Mouse (Mus musculus): ENCODE measurements around the gene Dll3.

DNA sequence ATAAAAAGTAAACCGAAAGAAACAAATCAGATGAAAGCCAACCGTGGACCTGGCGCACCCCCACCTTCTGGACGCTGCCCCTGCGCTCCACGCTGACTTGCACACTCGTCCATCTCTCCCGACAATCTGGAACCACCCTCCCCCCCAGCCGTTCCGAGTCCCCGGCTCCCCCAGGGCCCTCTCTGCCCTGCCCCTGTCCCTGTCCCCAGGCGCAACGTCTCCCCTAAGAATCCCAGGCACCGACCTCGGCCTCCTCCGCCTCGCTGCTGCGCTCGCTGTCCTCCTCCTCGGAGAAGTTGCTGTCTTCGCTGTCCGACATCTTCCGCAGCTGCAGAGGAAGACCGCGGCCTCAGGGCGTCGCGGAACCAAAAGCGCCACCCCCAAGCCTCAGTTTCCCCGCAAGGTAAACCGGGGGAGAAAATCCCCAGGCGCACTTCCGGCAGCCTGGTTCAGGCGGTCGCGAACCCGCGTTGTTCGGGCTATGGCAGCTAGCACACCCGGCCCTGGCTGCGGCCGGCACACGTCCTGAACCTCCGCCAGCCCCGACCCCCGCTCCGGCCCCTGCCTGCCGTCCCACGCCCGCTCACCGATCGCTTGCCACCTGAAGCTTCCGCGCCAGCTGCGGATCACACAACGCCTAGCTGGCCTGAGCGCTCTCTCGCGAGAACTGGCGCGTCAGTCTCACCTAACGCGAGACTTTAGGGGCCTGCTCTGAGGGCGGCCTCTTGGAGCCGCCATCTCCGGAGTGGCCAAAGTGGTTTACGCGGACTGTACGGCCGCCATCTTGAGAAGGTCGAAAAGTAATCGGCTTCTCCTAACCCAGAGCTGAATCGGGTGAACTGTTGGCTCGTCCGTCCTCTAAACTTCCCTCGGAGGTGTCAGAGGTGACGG lies 36.3 kb upstream of the Dll3 start, which contains the start of gene Supt5:
- peak; percentile 86 for TF ChIP-seq POLR2A (IDR thresholded peaks at IDR 0.05; ENCODE audit: extremely low read depth, insufficient read depth, low read length)
- no peak for TF ChIP-seq CTCF (IDR thresholded peaks at IDR 0.05; ENCODE audit: low read depth, low read length)
